Comparison of ENCODE assay signal across 17 mouse cellular contexts in the genomic region with DNA sequence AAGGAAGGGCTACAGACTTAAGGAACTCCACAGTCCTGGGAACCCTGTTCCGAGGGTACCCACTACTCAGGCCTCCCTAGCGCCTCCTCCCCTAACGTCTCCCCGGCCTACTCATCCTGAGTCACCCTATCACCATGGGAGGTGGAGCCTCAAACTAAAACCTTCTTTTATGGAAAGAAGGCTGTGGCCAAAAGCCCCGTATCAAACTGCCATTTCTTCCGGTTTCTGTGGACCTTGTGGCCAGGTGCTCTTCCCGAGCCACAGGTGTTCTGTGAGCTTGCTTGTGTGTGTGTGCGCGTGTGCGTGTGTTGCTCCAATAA. TPM values are rescaled to one million over a fixed set of nuclear protein-coding genes. Genes with fewer than 3 reads are reported as not detected.
A peak's percentile ranks its signal among the peaks of the same experiment; 100 is the strongest.
DNase-seq lines count a peak whose midpoint lies in the region; ATAC-seq and TF ChIP-seq lines count a peak whose summit lies in the region.
"Had no signal": no experiment of that assay in that cellular context is flagged by ENCODE, and none has a peak within 500 bp of the region (broad histone marks: within the 10 kb centered on the region; RNA-seq: fewer than 3 reads in every experiment).

No protein-coding gene starts in this region.

- H3K36me3 ChIP-seq in C2C12 (ENCODE audit: control insufficient read depth, insufficient read depth): peaks cover 24% of the 10 kb centered on the region

- H3K4me3 ChIP-seq in C2C12 (ENCODE audit: insufficient read depth, poor library complexity, severe bottlenecking): no peak overlapping the region
- no peak overlapping the region for H3K4me3 ChIP-seq in embryonic fibroblast, embryonic 13.5 days (ENCODE audit: insufficient read depth, low read length)
- H3K4me3 ChIP-seq: heart, adult 2 months; liver, embryonic 15.5 days had no signal

- peaks cover 10% of the 10 kb centered on the region for H3K4me1 ChIP-seq in embryonic fibroblast, embryonic 13.5 days (ENCODE audit: control insufficient read depth, insufficient read depth, low read length)

- no peak for TF ChIP-seq POLR2A in embryonic fibroblast, embryonic 13.5 days (IDR thresholded peaks at IDR 0.05; ENCODE audit: low read depth, low read length)

- H3K79me2 ChIP-seq in C2C12 (ENCODE audit: control insufficient read depth, insufficient read depth): no peaks in the 10 kb centered on the region

- H3ac ChIP-seq in C2C12 (ENCODE audit: control insufficient read depth, insufficient read length, low read depth): no peak overlapping the region

- TF ChIP-seq CTCF in C2C12 (IDR thresholded peaks at IDR 0.05; ENCODE audit: control insufficient read depth, insufficient read depth, insufficient read length): no peak
- no peak for TF ChIP-seq CTCF in embryonic fibroblast, embryonic 13.5 days (IDR thresholded peaks at IDR 0.05; ENCODE audit: borderline replicate concordance, insufficient read depth, low read length)

- peak overlapping the region; percentile 37; the same call in 1 of the 2 replicates for H3K27ac ChIP-seq in embryonic fibroblast, embryonic 13.5 days (ENCODE audit: insufficient read depth, low read length)
- H3K27ac ChIP-seq: gastrocnemius, adult 2 months; heart, adult 2 months; hindbrain, embryonic 14.5 days; limb, embryonic 12.5 days; liver, embryonic 15.5 days had no signal

- peak; percentile 38 for DNase-seq in adrenal gland, postnatal 10 days
- no peak for DNase-seq in adrenal gland, adult 8-10 months
- DNase-seq in frontal cortex, postnatal 25 days (ENCODE audit: low spot score in 2 of 2): no peak
- no peak for DNase-seq in ovary, adult 18-20 months (ENCODE audit: low spot score)
- DNase-seq: gastrocnemius, adult 2 months; gastrocnemius, postnatal 36 days; lung, postnatal 14 days; right cerebral cortex, postnatal 14 days; thymus, postnatal 25 days had no signal

- ATAC-seq in frontal cortex, adult (ENCODE audit: low TSS enrichment): peak; percentile 20; the same call in 1 of the 2 replicates
- ATAC-seq: inflammation-experienced regulatory T-cells, adult 6 months had no signal

- no peaks in the 10 kb centered on the region for H3K79me3 ChIP-seq in C2C12 (ENCODE audit: low read depth)

- H3K27me3 ChIP-seq in C2C12 (ENCODE audit: control insufficient read depth, insufficient read depth, insufficient read length): no peaks in the 10 kb centered on the region

TF ChIP-seq in C2C12, 6 proteins besides CTCF, POLR2A, EP300 and RAD21:
- no peak for TF ChIP-seq USF1 (IDR thresholded peaks at IDR 0.05; ENCODE audit: low read depth)
- no peak for TF ChIP-seq MYOG (IDR thresholded peaks at IDR 0.05; ENCODE audit: control insufficient read depth, extremely low read depth, insufficient read length)
- peak; percentile 18 for TF ChIP-seq FOSL1 (IDR thresholded peaks at IDR 0.05; ENCODE audit: insufficient read depth, low read length, poor library complexity, severe bottlenecking)
- TF ChIP-seq CEBPB (IDR thresholded peaks at IDR 0.05; ENCODE audit: low read depth): no peak
- TF ChIP-seq MYOD1 (IDR thresholded peaks at IDR 0.05; ENCODE audit: control insufficient read depth, insufficient read length, low read depth): no peak
- no peak for TF ChIP-seq MAX (IDR thresholded peaks at IDR 0.05)

RNA-seq across cellular contexts. Expression of a gene that starts 6.3 kb away (rescaled TPM):
- total RNA-seq in adrenal gland, postnatal 10 days (2021): 100 to 1,000 TPM; 161 to 189 TPM
- total RNA-seq in adrenal gland, adult 8-10 months (2022): 100 to 1,000 TPM; 171 to 220 (median 202) TPM
- 79.1 TPM for polyA plus RNA-seq in C2C12 (2012; fragmentation: generic; extraction: Trizol)
- 226 and 252 TPM in 2 replicates for polyA plus RNA-seq in embryonic fibroblast, embryonic 13.5 days (2011; ENCODE audit: insufficient read length, low read depth, missing spikeins)

RNA-seq across cellular contexts. Expression of a gene that starts 11.1 kb away (rescaled TPM):
- 10 to 100 TPM; 12.3 to 15.3 TPM for total RNA-seq in adrenal gland, postnatal 10 days (2021)
- 1 to 10 TPM; 3.8 to 6.2 (median 5.0) TPM for total RNA-seq in adrenal gland, adult 8-10 months (2022)
- 6.3 TPM for polyA plus RNA-seq in C2C12 (2012; fragmentation: generic; extraction: Trizol)
- polyA plus RNA-seq in embryonic fibroblast, embryonic 13.5 days (2011; ENCODE audit: insufficient read length, low read depth, missing spikeins): 14.0 and 17.9 TPM in 2 replicates
- polyA plus RNA-seq: inflammation-experienced regulatory T-cells, adult 6 months had no signal

RNA-seq across cellular contexts. Expression of a gene that starts 28.7 kb away (rescaled TPM):
- 100 to 1,000 TPM; 327 to 377 TPM for total RNA-seq in adrenal gland, postnatal 10 days (2021)
- total RNA-seq in adrenal gland, adult 8-10 months (2022): 100 to 1,000 TPM; 343 to 469 (median 379) TPM
- 174 TPM for polyA plus RNA-seq in C2C12 (2012; fragmentation: generic; extraction: Trizol)
- polyA plus RNA-seq in embryonic fibroblast, embryonic 13.5 days (2011; ENCODE audit: insufficient read length, low read depth, missing spikeins): 164 and 174 TPM in 2 replicates

RNA-seq across cellular contexts. Expression of a gene that starts 33.5 kb away (rescaled TPM):
- 1 to 10 TPM; 4.3 to 5.7 TPM for total RNA-seq in adrenal gland, postnatal 10 days (2021)
- 1 to 10 TPM; 2.9 to 4.7 (median 4.1) TPM for total RNA-seq in adrenal gland, adult 8-10 months (2022)
- 1.3 TPM for polyA plus RNA-seq in C2C12 (2012; fragmentation: generic; extraction: Trizol)
- polyA plus RNA-seq in embryonic fibroblast, embryonic 13.5 days (2011; ENCODE audit: insufficient read length, low read depth, missing spikeins): 6.4 and 11.6 TPM in 2 replicates

RNA-seq across cellular contexts. Expression of a gene that starts 43.2 kb away (rescaled TPM):
- 10 to 100 TPM; 21.2 to 34.3 TPM for total RNA-seq in adrenal gland, postnatal 10 days (2021)
- 10 to 100 TPM; 53.9 to 83.9 (median 77.5) TPM for total RNA-seq in adrenal gland, adult 8-10 months (2022)
- polyA plus RNA-seq in C2C12 (2012; fragmentation: generic; extraction: Trizol): 2.2 TPM
- polyA plus RNA-seq in embryonic fibroblast, embryonic 13.5 days (2011; ENCODE audit: insufficient read length, low read depth, missing spikeins): 0.86 TPM in 1 of 2 replicates, not detected in the other
- total RNA-seq: gastrocnemius, adult 2 months; gastrocnemius, postnatal 36 days had no signal
